Mouse (Mus musculus): ENCODE measurements at regions not wholly inside any gene's neighbourhood (a gene's known extent, or its start where the extent isn't known, plus 50 kb on each side); places are given as distances from the start of the nearest gene placed in this dataset.

DNA sequence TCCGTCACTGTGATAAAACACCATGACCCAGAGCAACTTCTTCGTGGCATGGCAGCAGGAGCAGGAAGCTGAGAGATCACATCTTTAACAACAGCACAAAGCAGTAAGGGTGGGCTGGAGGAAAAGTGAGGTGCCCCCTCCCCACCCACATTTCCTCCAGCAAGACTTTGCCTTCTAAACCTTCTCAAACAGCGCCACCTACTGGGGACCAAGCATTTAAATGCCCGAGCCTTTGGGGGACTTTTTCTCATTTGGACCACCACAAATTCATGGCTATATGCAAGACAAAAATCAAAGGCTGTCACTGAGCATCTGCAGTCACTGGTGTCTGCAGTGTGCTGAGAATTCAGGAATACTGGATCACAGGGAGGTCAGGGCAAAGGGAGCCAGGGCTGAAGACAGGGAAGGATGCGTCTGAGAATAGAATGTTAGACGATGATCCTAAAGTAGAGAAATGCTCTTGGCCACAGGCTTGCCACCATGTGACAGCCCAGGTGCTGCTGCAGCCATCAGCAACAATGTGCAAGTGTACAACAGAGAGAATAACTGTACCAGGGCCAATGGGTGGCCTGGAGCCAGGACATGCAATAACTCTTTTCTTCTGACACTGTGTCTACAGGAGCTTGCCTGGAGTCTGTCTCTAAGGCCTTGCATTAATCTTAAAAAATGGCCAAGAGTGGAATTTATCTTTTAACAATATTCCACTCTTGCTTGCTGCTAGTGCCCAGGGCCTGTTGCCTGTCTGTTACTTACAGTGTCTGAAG lies 430.5 kb downstream of the Matn1 start:
- 89% methylated on average over 6 of the region's 6 CpGs for WGBS
- no peak for TF ChIP-seq POLR2A (IDR thresholded peaks at IDR 0.05; ENCODE audit: borderline replicate concordance, extremely low read depth, insufficient read depth, insufficient read length)
- DNase-seq (ENCODE audit: low spot score) (no peak), ATAC-seq (ENCODE audit: low FRiP score, low read depth) (no peak)
- Histone ChIP-seq H3K4me1 (ENCODE audit: control insufficient read depth, insufficient read depth, low read length) (no peaks in the 10 kb centered on the region), H3K4me3 (replicated peaks; ENCODE audit: low read length) (no peak overlapping the region), H3K27ac (replicated peaks; ENCODE audit: low read depth, low read length) (no peak overlapping the region), H3K36me3 (ENCODE audit: control insufficient read depth, insufficient read depth, low read length) (no peaks in the 10 kb centered on the region), H3K9ac (ENCODE audit: low read depth, low read length, severe bottlenecking) (no peak overlapping the region), H3K4me2 (replicated peaks; ENCODE audit: low read depth, low read length, severe bottlenecking) (no peak overlapping the region), H3K9me3 (ENCODE audit: control insufficient read depth, low read length) (no peaks in the 10 kb centered on the region), H3K27me3 (ENCODE audit: control insufficient read depth, insufficient read depth, low read length) (no peaks in the 10 kb centered on the region)

DNA sequence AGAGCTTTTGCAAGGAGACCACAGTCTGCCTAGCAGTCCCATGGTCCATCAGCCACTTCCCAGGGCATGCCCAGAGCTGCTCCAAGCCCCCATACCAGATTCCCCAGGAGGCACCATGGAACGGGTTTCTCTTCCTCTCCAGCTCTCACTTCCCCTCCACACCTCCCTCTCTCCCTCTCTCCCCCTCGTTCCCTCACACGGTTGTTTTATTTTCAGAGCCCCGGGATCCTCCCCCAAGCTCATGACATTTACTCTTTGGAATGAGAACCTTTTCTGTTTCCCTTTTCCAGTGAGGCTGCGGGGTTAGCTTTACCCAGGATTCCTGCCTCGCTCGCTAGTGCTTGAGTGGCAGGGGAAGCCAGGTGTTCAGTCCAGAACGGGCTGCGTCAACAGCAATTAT lies 436.9 kb downstream of the Matn1 start:
- no peak for TF ChIP-seq POLR2A (IDR thresholded peaks at IDR 0.05; ENCODE audit: borderline replicate concordance, extremely low read depth, insufficient read depth, insufficient read length)
- Histone ChIP-seq H3K9me3 (ENCODE audit: control insufficient read depth, low read length) (no peaks in the 10 kb centered on the region), H3K4me3 (replicated peaks; ENCODE audit: low read length) (no peak overlapping the region), H3K36me3 (ENCODE audit: control insufficient read depth, insufficient read depth, low read length) (no peaks in the 10 kb centered on the region), H3K27me3 (ENCODE audit: control insufficient read depth, insufficient read depth, low read length) (no peaks in the 10 kb centered on the region), H3K9ac (ENCODE audit: low read depth, low read length, severe bottlenecking) (no peak overlapping the region), H3K4me2 (replicated peaks; ENCODE audit: low read depth, low read length, severe bottlenecking) (no peak overlapping the region), H3K4me1 (ENCODE audit: control insufficient read depth, insufficient read depth, low read length) (peaks cover 16% of the 10 kb centered on the region), H3K27ac (replicated peaks; ENCODE audit: low read depth, low read length) (no peak overlapping the region; the same call in 1 of the 2 replicates)
- 40% methylated on average over 9 of the region's 9 CpGs for WGBS
- ATAC-seq (ENCODE audit: low FRiP score, low read depth) (peak; percentile 23; the same call in 1 of the 2 replicates), DNase-seq (ENCODE audit: low spot score) (no peak)

DNA sequence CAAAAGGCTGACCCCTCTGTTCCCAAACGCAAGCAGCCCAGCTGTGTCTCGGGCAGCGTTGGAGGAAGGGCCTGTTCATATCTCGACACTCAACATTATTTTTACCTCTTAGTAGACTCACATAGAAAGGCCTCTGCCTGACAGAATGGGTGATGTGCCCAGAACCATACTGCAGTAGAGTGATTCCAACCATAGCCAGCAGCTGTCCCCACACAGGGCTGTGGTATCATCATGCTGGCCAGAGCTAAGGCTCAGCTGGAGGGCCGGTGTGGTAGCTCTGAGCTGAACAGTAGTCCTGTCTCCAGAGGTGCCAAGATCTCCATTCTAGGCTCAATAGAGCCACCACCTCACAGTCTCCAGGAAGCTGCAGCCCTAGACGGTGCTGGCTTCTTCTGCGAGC lies 437.3 kb downstream of the Matn1 start:
- DNase-seq (ENCODE audit: low spot score) (no peak), ATAC-seq (ENCODE audit: low FRiP score, low read depth) (no peak)
- H3K27ac ChIP-seq (replicated peaks; ENCODE audit: low read depth, low read length): no peak overlapping the region; the same call in 1 of the 2 replicates
- WGBS: 68% methylated on average over 7 of the region's 7 CpGs
- no peak overlapping the region for H3K4me2 ChIP-seq (replicated peaks; ENCODE audit: low read depth, low read length, severe bottlenecking)
- H3K9ac ChIP-seq (ENCODE audit: low read depth, low read length, severe bottlenecking): no peak overlapping the region
- no peaks in the 10 kb centered on the region for H3K9me3 ChIP-seq (ENCODE audit: control insufficient read depth, low read length)
- H3K36me3 ChIP-seq (ENCODE audit: control insufficient read depth, insufficient read depth, low read length): no peaks in the 10 kb centered on the region
- peaks cover 16% of the 10 kb centered on the region for H3K4me1 ChIP-seq (ENCODE audit: control insufficient read depth, insufficient read depth, low read length)
- H3K27me3 ChIP-seq (ENCODE audit: control insufficient read depth, insufficient read depth, low read length): no peaks in the 10 kb centered on the region
- H3K4me3 ChIP-seq (replicated peaks; ENCODE audit: low read length): no peak overlapping the region
- no peak for TF ChIP-seq POLR2A (IDR thresholded peaks at IDR 0.05; ENCODE audit: borderline replicate concordance, extremely low read depth, insufficient read depth, insufficient read length)

DNA sequence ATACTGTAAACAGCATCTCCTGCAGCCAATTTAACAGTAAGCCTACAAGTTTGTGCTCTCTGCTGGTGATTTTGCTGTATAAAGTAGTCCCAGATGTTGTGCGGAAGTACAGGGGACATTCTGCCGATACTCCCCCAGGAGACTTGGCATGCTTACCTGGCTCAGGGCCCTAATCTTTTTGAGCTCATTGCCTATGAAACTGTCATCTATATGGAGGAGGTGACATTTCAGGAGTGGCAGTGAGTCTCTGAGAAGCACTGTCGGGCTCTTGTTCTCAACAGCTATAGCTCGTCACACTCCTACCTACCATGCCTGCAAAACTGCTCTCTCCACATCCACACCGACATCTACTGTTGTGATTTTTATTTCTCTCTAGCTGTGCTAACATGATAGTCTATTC lies 439.7 kb downstream of the Matn1 start:
- no peak for DNase-seq (ENCODE audit: low spot score)
- ATAC-seq (ENCODE audit: low FRiP score, low read depth): no peak
- no peaks in the 10 kb centered on the region for H3K9me3 ChIP-seq (ENCODE audit: control insufficient read depth, low read length)
- no peak overlapping the region for H3K9ac ChIP-seq (ENCODE audit: low read depth, low read length, severe bottlenecking)
- H3K4me3 ChIP-seq (replicated peaks; ENCODE audit: low read length): no peak overlapping the region
- no peaks in the 10 kb centered on the region for H3K27me3 ChIP-seq (ENCODE audit: control insufficient read depth, insufficient read depth, low read length)
- H3K36me3 ChIP-seq (ENCODE audit: control insufficient read depth, insufficient read depth, low read length): no peaks in the 10 kb centered on the region
- 35% methylated on average over 5 of the region's 5 CpGs for WGBS
- TF ChIP-seq POLR2A (IDR thresholded peaks at IDR 0.05; ENCODE audit: borderline replicate concordance, extremely low read depth, insufficient read depth, insufficient read length): no peak
- H3K4me2 ChIP-seq (replicated peaks; ENCODE audit: low read depth, low read length, severe bottlenecking): no peak overlapping the region
- H3K27ac ChIP-seq (replicated peaks; ENCODE audit: low read depth, low read length): no peak overlapping the region
- peaks cover 16% of the 10 kb centered on the region for H3K4me1 ChIP-seq (ENCODE audit: control insufficient read depth, insufficient read depth, low read length)

DNA sequence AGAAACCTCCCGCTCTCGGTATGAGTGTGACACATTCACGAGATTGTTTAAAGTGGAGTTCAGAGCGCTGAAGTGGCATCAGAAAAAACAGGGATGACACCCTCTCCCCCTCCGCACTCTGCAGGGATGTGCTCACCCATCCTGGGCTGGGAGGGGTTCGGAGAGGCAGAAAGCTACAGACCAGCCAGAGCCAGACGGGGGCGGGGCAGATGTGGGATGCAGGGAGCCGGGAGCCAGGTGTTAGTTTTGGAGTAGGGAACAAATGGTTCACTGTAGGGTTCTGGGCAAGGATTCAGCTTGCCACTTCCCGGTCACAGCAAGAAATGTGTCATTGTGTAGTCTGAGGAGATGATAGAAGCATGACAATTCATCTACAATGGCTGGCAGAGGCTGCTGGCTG lies 442.8 kb downstream of the Matn1 start:
- no peak for TF ChIP-seq POLR2A (IDR thresholded peaks at IDR 0.05; ENCODE audit: borderline replicate concordance, extremely low read depth, insufficient read depth, insufficient read length)
- 71% methylated on average over 10 of the region's 10 CpGs for WGBS
- H3K9ac ChIP-seq (ENCODE audit: low read depth, low read length, severe bottlenecking): no peak overlapping the region
- no peak overlapping the region for H3K27ac ChIP-seq (replicated peaks; ENCODE audit: low read depth, low read length)
- no peak overlapping the region for H3K4me3 ChIP-seq (replicated peaks; ENCODE audit: low read length)
- no peaks in the 10 kb centered on the region for H3K9me3 ChIP-seq (ENCODE audit: control insufficient read depth, low read length)
- no peak for DNase-seq (ENCODE audit: low spot score)
- no peaks in the 10 kb centered on the region for H3K27me3 ChIP-seq (ENCODE audit: control insufficient read depth, insufficient read depth, low read length)
- no peak overlapping the region for H3K4me2 ChIP-seq (replicated peaks; ENCODE audit: low read depth, low read length, severe bottlenecking)
- ATAC-seq (ENCODE audit: low FRiP score, low read depth): no peak
- H3K36me3 ChIP-seq (ENCODE audit: control insufficient read depth, insufficient read depth, low read length): no peaks in the 10 kb centered on the region
- H3K4me1 ChIP-seq (ENCODE audit: control insufficient read depth, insufficient read depth, low read length): peaks cover 15% of the 10 kb centered on the region
